Mouse (Mus musculus) megakaryocyte progenitor cell, adult 5-6 weeks (primary cell): ENCODE data around the gene Fbxo47. TPM values are rescaled to one million over a fixed set of nuclear protein-coding genes. Genes with fewer than 3 reads are reported as not detected.
A peak's percentile ranks its signal among the peaks of the same experiment; 100 is the strongest.

Source experiments
- ATAC-seq: replicated peaks from 2 replicates; pipeline ENCODE4 v1.8.0; 2016; ENCODE audit warnings: mild to moderate bottlenecking, moderate TSS enrichment, inconsistent platforms; ENCODE audit not compliant: poor library complexity
- total RNA-seq, 2 experiments: library from RNA; stranded (forward) in 1 of 2; stranded (reverse) in 1 of 2; fragments of 157-497, 149-512 nt in 1 of 2; fragments of 200-1000 nt in 1 of 2; gene quantifications; 2 replicates each; pipeline versions ENCODE4 v1.2.3 to v1.2.4; 2015 to 2017

Gene Fbxo47
- not detected in 2 replicates for total RNA-seq (2015)
- 0.12 and 1.6 TPM in 2 replicates for total RNA-seq (2017)

- ATAC-seq: peak; percentile 96
Measured at GRCm38 (mm10) chr11:97883918-97884600, at the start of gene Fbxo47. Gene Fbxo47 (minus strand): TSS chr11:97884154.

- ATAC-seq: no peak
Measured at GRCm38 (mm10) chr11:97933553-97933952, 49.6 kb upstream of the Fbxo47 start.

- no peak for ATAC-seq
Measured at GRCm38 (mm10) chr11:97928905-97929304, 45.0 kb upstream of the Fbxo47 start.

GRCm38 (mm10) chr11:97924217-97924616, 40.3 kb upstream of the Fbxo47 start:
- ATAC-seq: no peak

GRCm38 (mm10) chr11:97923639-97924038, 39.7 kb upstream of the Fbxo47 start:
- ATAC-seq: no peak

GRCm38 (mm10) chr11:97915974-97916503, 32.1 kb upstream of the Fbxo47 start:
- ATAC-seq: peak; percentile 60

GRCm38 (mm10) chr11:97915471-97915870, 31.5 kb upstream of the Fbxo47 start:
- ATAC-seq: no peak

GRCm38 (mm10) chr11:97913111-97913510, 29.2 kb upstream of the Fbxo47 start:
- no peak for ATAC-seq

- no peak for ATAC-seq
Measured at GRCm38 (mm10) chr11:97908634-97909348, 24.8 kb upstream of the Fbxo47 start.

- peak; percentile 91 for ATAC-seq
Measured at GRCm38 (mm10) chr11:97907935-97908334, 24.0 kb upstream of the Fbxo47 start.

- no peak for ATAC-seq
Measured at GRCm38 (mm10) chr11:97906905-97907304, 23.0 kb upstream of the Fbxo47 start.

- no peak for ATAC-seq
Measured at GRCm38 (mm10) chr11:97905941-97906340, 22.0 kb upstream of the Fbxo47 start.

GRCm38 (mm10) chr11:97905540-97905939, 21.6 kb upstream of the Fbxo47 start:
- ATAC-seq: no peak

GRCm38 (mm10) chr11:97904801-97905200, 20.8 kb upstream of the Fbxo47 start:
- ATAC-seq: no peak

- ATAC-seq: no peak
Measured at GRCm38 (mm10) chr11:97901806-97902205, 17.9 kb upstream of the Fbxo47 start.

- peak; percentile 96 for ATAC-seq
Measured at GRCm38 (mm10) chr11:97899822-97900221, 15.9 kb upstream of the Fbxo47 start.

GRCm38 (mm10) chr11:97897568-97898185, 13.7 kb upstream of the Fbxo47 start:
- ATAC-seq: no peak

- ATAC-seq: no peak
Measured at GRCm38 (mm10) chr11:97896655-97897054, 12.7 kb upstream of the Fbxo47 start.

GRCm38 (mm10) chr11:97891821-97892220, 7.9 kb upstream of the Fbxo47 start:
- no peak for ATAC-seq

- ATAC-seq: no peak
Measured at GRCm38 (mm10) chr11:97885296-97885915, 1.5 kb upstream of the Fbxo47 start.

GRCm38 (mm10) chr11:97884601-97885185, 739 bp upstream of the Fbxo47 start:
- no peak for ATAC-seq
